Mouse (Mus musculus) cerebellum, adult 2 months (tissue): ENCODE measurements around the gene Carhsp1.

ENCODE experiments used
- CTCF ChIP-seq: fragments of 200-500 bp; IDR thresholded peaks from 2 replicates; pipeline ENCODE4 v1.5.1; 2011; ENCODE audit warnings: low read depth, mild to moderate bottlenecking, control low read depth, low read length, moderate library complexity, borderline replicate concordance; ENCODE audit not compliant: insufficient read depth
- POLR2A ChIP-seq: fragments of 200-500 bp; IDR thresholded peaks from 2 replicates; pipeline ENCODE4 v1.6.1; 2011; ENCODE audit warnings: low read length, control low read depth, borderline replicate concordance; ENCODE audit not compliant: insufficient read depth

DNA sequence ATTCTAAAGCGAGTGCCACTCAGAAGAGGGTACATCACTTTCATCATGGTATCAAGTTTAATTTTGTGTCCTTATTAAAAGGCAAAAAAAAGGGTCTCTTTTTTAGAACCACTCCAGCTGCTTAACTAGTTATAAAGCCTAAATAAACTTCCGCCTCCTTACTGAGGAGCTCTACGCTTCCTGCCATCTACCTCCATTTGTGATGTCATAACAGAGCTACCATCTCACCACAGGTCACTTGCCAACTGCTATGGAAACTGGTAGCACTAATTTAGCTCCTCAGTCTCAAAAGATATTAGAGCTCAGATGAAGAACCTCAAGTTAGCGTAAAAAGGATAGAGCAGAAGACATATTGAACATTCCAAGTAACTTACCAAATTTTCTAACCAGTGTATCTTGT lies 48.5 kb upstream of the Carhsp1 start:
- TF ChIP-seq CTCF (no peak), POLR2A (no peak)
